Mouse (Mus musculus) gastrocnemius, postnatal 25 days (tissue): Measurements from ENCODE around the gene Tbc1d14. TPM values are rescaled to one million over a fixed set of nuclear protein-coding genes. Genes with fewer than 3 reads are reported as not detected.

Experiments
- DNase-seq: peaks from one replicate; pipeline ENCODE4 v3.0.0; 2022
- total RNA-seq, 2 experiments: library from RNA; stranded (reverse); gene quantifications; 1 replicate in 1 of 2; 2 replicates in 1 of 2; pipeline ENCODE4 v1.2.3; 2021

Tbc1d14 gene
- total RNA-seq, 2 experiments from 2014 or later = 12.6 to 13.5 TPM

DNA sequence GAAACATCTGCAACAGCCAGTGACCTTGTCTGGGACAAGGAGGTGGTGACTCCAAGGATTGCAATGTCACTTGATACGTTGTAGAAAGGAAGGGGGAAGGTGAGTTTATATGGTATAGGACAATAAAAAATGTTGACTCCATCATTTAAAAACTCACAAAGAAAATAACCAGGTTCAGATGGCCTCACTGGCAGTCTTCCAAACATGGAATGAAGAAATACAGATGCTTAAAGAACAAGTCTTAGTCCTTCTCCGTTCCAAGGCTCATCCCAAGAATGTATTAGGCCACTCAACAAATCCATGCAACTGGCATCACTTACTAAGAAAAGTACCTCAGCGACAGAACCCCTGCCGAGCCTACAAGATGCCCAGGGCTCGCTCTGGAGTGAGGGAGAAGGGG is 38.6 kb downstream of the Tbc1d14 start:
- no peak for DNase-seq

DNA sequence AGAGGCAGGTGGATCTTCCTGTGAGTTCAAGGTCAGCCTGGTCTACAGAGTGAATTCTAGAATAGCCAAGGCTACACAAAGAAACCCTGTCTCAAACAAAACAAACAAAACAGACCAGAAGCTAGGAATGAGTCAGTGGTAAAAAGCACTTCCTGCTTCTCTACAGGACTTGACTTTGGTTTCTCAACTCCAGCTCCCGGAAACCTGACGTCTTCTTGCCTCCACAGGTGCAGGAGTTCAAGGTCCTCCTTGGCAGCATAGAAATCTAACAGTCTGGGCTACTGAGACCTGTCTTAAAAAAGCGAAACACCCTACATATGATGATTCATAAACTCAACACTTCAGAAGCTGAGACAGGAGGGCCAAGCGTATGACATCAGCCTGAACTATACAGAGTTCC is 39.2 kb downstream of the Tbc1d14 start:
- no peak for DNase-seq

DNA sequence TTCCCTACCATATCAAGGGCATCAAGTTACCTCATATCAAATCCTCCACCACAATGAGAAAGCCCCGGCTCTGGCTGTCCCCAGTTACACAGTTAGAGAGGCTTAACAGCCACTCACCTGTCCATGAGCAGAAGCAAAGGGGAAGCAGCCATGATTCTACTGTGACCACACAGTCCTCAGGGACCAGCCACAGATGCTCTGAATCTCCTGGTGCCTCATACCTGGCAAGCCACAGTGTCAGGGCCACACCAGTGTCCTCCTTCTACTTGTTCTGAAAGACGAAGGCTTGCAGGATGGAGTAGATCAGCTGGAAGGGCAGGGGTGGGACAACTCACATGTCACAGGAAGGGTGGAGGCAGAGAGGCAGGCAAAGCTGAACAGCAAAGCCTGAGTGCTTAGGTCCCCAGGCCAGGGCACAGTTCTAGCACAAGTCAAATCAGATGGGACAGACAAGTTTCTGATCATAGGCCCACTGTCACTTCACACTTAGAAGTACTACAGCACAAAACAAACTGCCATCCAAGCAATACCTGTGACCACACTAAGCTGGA is 39.9 kb downstream of the Tbc1d14 start:
- DNase-seq = no peak

DNA sequence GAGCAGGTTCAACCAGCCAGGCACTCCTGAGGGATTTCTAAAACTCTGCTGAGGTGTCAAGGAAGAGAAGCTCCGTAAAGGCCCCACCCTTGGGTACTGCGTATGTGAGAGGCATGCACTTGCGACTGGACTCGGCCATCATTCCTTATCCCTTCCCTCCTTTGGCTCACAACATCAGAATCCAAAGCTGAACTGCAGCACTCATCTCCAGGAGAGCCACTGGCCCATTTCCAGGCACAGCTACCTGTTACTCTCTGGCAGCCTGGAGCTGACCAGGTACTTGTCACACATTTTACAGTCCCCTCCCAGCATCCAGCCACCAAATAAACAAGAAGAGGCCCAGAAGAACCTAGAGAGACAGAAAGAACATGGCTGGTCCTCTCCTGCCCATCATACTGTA is 40.7 kb downstream of the Tbc1d14 start:
- no peak for DNase-seq

DNA sequence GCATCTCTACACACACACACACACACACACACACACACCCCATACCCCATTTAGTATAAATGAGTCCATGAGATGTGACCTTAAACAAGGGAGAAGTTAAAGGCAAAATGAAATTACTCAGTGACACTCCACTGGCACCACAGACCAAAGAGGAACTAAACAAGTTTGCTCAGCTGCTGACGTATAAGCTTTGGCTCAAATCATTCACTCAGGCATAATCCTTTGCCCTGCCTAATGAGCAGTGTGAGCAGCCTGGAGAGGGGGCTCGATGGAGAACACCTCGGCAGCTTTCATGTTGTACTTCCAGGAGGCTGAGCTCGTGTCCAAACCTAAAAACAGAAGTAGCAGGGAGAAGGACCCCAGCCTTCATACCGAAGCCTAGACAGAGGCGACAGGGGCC is 43.8 kb downstream of the Tbc1d14 start:
- no peak for DNase-seq

DNA sequence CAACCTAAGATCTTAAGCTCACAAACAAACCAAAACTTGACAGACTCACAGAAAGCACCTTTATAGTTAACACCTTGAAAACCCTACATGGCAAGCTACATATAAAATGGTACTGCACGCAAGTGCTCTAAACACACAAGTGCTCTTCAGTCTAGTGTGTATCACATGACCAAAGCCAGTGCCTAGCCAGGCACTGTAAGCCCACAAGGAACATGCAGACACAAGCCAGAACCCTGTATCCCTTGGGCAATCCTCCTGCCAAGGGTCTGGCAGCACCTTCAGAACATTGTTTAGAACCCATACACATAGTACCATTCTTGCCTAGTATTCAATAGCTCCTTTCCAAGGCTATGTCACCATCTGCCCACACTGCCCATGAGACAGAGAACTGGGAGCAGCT is 48.3 kb downstream of the Tbc1d14 start:
- DNase-seq = no peak

DNA sequence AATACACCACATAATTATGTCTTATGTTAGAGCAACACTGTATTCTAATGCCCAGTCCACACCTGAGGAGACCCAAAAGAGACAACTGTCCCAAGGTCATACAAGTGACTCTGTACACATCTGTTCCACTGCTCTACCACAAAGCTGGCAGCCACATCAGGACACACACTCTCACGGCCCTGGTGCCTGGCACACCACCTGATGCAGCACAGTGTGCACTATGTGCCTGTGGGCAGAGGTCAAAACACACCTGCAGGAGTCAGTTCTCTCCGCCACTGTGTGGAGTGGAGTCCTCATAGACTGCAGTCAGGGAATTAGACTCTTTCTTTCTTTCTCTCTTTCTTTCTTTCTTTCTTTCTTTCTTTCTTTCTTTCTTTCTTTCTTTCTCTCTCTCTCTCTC is 52.1 kb downstream of the Tbc1d14 start:
- DNase-seq = no peak

DNA sequence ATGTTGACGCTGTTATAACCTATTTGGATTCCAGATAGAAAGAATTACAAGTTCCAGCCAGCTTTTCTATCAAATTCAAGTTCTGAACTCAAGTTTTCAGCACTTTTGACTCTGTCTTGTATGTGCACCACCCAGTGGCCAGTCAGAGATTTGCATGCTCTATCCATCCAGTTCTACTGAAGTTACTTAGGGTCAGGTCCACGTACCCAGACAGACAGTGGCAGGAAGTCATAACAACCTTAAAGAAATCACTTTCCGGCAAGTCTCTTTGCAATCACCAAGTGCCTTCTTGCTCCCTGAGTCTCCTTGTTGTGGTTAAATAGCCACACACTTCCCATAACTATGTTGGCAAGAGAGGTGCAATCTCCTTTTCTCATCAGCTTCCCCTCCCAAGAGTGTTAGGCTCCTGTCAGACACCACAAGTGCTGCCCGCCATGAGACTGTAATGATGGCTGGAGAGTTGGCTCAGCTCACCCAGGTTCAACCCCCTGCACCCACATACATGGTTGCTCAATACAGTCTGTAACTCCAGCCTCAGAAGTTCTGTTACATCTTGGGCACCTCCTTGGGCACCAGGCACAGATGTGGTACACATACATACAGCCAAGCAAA is 54.4 kb downstream of the Tbc1d14 start:
- DNase-seq = no peak

DNA sequence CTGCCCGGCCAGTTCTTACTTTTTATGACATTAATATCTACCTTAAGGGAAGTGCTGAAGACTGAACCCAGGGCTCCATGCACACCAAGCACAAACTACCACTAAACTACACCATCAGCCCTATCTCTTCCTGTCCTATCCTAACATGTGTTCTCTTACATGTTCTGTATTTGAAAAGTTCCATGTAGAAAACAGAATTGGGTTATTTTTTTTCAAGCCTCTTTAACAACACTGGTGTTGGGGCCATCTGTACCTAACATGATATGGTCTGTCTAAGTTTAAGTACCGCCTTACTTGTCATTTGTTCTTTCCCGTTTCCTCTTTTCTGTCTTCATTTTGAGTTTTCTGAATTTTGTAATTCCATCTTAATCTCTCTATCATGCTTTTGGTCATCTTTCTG is 56.7 kb downstream of the Tbc1d14 start:
- no peak for DNase-seq

DNA sequence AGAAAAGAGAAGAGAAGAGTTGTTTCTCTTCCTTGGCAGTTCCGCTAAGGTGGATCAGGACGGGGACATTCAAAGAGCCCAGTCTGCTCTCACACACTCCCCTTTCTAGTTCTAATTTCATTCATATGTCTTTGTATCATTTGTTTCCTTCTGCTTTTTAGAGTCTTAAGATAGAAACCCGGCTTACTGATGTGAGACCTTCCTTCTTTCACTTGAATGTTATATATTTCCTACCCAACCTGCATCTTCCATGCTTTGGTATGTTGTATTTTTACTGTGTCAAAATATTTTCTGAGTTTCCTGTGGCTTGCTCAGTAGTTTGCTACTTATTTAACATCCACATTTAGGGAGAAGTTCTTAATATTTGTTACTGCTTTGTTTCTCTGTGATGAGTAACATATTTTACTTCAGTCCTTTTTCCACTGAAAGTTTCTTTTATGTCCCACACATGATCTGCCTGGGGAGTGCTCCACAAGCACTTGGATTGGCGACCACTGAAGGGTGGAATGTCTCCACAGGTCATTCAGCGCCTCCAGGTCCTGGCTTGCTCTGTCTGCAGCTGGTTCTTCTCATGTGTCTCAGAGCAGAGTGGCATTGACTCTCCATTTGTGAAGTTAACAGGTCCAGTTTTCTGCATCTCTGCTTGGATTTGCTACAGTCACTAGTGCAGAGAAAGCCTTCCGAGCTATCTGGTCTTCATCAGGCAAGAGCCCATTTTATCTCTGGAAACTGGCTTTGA is 57.5 kb downstream of the Tbc1d14 start:
- no peak for DNase-seq

DNA sequence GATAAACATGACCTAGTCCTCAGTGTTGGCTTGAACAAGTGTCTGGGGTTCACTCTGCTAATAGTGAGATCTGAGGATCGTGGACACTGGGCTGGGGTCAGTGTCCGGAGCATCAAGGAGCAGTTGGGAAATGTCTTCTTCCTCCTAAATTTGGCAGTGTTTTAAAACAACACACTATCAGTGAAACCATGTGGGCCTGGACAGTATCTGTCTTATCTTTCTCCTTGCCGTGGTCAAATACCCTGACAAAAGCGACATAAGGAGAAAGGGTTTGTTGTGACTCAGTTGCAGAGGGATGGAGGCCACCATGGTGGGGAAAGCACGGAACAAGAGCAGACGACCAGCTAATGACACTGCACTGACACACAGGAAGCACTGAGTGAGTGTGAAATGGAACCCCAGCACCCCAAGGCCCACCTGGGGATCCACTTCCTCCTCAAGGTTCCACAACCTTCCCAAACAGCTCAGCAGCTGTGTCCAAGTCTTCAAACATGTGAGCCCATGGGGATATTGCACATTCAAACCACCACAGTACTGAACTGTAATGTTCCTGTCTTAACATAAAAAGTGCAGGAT is 58.5 kb downstream of the Tbc1d14 start:
- no peak for DNase-seq

DNA sequence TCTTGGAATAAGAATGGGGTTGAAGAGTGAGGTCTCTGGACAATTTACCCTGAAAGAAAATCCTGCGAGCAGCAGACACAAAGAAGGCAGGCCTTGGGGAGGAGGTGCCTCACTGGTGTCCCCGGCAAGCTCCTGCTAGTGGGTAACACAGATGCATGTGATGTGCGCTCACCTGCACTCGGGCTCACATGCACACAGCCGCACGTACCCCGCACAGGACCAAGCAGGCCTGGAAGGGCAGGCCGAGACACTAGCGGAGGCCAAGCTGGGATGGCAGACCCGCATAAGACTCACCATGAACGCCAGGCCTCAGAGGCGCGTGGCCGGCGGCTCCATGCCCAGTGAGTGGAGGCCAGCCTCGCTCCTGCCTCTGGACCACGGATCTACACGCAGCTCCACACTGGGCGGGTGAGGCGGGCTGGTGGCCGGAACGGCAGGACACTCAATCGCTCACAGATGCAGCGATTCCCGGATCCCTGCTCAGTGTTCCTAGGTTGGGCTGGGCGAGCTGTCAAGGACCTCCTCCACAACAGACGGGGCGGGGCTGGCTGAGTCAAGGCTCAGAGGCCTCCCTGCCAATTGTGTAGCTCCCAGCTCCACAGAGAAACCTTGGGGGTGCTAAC is 62.8 kb downstream of the Tbc1d14 start:
- peak; percentile 95 for DNase-seq

DNA sequence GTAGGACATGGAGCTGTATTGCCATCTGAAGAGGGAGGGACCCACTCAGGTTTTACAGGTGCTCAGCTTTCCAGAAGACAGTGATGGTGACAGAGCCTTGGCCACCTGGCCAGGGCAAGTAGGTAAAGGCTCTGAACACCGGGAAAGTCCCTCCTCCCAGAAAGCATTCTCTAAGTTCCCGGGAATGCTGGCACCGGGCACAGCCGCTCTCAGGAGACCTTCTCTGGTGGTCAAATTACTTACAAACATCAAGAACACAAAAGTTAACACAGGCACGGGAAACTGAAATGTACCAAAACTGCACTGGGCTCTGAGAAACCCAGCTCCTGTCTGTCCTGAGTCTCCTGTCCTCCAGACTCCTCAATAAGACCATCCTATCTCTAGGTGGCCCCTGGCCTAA is 63.4 kb downstream of the Tbc1d14 start:
- DNase-seq = no peak

DNA sequence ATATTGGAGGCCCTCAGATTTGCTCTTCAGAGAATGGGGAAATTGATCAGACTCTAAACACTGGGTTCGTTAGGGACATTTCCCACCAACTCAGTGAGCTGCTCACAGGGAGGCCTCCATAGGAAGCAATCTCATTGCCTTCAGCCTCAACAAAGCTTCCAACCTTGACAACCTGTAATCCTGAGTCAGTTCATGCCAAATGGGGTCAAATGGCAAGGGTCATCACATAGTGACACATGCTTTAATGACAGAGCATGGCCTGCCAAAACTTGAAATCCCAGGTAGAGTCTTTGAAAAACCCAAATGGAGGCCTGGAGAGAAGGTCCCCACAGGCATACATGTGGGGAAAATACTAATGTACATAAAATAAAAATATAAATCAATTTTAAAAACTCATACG is 66.2 kb downstream of the Tbc1d14 start:
- DNase-seq = no peak

DNA sequence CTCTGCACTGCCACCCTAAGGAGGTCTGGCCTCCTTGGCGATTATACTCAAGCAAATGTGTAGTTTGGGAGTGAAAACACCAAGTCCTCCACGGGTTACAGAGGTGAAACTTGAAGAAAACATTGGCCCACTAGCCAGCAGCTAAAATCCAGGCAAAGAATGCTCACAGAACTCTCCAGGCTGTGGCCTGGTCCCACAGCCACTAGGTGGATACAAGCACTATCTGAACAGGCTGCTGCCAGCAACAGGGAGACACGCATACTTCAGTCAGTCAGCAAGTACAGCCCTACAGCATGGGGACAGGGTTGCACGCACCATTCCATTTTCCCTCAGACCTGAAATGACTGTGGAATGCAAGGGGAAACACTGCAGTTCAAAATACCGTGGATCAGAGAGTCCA is 66.8 kb downstream of the Tbc1d14 start:
- DNase-seq = no peak

DNA sequence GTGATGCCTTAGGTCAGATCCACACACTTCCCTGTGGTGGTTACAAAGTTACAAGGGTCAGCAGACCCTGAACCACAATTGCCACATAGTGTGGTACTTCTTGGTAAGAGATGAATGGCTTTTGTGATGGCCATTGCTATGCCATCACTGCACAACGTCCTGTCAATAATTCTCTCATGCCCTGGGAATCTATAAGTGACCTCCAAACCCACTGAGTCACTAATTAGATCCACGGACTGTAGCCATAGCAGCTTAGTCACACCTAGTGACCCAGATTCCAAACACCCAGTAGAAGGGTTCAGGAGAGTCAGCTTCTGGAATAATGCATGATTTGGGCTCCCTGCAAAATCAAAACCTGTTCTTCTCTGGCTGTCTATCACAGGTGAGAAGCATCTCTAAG is 67.9 kb downstream of the Tbc1d14 start:
- DNase-seq = no peak

DNA sequence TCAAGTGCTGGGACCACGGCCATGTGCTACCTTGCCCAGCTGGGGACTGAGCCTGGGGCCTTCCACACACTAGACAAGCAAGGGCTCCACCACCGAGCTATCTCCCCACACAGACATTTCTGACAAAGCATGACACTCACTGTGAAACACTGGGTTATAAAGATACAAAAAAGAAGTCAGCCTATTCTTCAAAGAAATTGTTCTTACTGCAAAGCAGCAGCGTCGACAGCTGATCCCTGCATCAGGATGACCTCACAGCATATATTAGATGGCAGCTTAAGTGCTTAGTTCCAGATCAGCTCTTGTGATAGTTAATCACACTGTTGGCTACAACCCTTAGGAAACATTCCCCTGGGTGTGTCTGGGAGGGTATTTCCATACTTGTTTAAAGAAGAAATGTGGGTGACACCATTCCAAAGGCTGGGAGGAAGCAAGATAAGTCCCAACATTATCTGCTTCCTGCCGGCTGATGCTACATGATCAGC is 69.8 kb downstream of the Tbc1d14 start:
- no peak for DNase-seq

DNA sequence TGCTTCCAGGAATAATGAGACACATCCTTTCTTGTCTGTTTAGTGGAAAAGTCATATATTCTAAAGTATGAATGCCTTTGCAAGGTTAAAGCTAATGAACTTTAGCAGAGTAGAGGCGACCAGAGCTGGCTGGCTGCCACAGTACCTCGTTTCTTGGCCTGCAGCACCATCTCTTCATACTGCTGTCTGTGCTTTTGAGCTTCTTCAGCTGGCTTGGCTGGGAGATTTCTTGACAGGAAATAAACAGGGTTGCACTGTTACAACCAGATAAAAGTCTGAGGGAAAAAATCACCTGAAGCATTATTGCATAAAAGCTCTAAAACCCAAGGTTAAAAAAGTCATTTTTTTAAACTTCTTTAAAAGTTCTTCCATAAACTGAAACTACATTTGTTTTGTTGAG is 70.3 kb downstream of the Tbc1d14 start:
- no peak for DNase-seq

DNA sequence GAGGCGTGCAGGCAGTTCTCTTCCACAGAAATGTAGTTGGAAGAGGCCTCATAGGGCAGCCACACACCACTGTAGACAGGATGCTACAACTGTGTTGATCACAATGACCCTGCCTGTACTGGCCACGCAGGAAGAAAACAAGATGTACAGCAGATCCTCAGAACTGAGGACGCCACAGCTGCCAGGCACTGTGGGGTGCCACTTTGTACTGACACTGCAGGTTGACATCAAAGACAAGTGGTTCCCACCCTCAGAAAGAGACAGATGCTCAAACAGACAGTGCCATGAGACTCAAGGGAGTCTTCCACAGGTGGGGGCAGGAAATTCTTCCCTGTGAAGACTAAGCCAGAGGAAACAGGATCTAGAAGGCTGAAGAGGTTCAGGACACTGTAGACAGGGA is 73.3 kb downstream of the Tbc1d14 start:
- DNase-seq = no peak

DNA sequence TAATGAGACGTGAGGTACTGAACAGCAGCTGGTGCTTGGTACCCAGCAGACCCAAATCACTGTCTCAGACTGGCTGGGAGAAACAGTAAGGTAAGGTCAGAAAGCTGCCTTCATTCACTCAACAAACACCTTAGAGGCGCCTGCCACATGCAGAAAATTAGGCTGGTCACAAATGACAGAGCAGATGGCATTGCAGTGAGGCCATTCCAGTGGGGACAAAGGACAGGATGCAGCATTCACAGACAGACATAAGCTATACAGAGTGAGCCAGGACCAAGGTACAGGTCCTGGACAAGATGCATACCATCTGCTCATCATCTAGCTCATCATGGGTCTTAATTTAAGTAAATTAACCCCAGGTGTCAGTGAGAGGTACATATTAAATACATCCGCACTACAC is 75.5 kb downstream of the Tbc1d14 start:
- DNase-seq = no peak

DNA sequence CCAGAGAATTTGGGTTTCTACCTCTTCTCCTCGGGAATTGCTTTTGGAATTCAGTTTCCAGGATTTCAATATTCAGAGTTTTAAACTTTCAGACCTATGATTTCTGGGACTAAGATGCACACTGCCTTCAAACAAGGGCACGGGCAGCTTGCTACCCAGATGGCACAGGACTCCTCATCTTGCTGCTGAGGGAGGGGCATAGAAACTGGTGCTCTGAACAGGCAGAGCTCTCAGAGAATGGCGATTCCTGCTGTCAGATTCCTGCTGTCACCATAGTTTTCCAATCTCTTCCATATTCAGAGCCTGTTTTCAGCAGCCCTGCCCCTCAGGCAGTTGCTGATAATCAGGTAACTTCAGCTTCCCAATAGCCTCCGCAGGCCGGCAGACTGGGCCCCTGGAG is 77.5 kb downstream of the Tbc1d14 start:
- DNase-seq = no peak

DNA sequence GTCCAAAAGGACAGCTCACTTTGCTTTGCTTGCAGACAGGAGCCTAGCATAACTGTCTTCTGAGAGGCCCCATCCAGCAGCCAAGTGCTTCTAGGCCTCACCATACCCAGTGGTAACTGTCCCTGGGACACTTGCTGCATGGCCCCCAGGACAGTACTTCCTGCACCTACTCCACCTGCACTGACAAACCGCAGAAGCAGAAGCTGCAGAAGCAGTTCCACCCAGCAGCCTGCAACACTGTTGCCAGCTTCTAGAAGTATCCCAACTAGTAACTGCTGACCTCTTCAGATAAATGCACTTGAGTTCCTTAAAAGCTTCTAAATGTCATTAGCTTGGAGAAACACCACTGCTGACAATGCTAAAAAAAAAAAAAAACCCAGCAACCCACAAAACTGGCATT is 78.0 kb downstream of the Tbc1d14 start:
- peak; percentile 22 for DNase-seq

DNA sequence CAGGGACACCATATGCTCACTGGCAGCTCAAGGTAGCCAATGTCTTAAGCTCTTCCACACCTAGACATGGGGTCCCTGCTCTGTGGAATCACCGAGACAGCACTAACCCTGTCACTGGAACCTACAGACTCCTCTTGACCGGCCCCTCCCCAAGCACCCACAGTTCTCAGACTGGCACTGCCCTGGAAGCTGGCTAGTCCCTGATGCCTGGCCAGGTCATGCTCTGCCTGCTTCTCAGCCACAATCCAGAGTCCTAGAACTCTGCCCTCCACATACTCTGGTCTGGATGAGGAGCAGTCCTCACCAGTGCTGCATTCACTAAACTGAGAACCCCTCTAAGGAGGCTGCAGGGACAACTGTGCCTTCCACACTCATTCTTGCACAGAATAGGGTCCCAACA is 82.1 kb downstream of the Tbc1d14 start:
- DNase-seq = no peak
